Mouse (Mus musculus): ENCODE results near the gene Kctd17. TPM values are rescaled to one million over a fixed set of nuclear protein-coding genes. Genes with fewer than 3 reads are reported as not detected.
A peak's percentile ranks its signal among the peaks of the same experiment; 100 is the strongest.

Gene Kctd17
- polyA plus RNA-seq, 1 experiment from 2014 or later = 53.9 TPM

DNA sequence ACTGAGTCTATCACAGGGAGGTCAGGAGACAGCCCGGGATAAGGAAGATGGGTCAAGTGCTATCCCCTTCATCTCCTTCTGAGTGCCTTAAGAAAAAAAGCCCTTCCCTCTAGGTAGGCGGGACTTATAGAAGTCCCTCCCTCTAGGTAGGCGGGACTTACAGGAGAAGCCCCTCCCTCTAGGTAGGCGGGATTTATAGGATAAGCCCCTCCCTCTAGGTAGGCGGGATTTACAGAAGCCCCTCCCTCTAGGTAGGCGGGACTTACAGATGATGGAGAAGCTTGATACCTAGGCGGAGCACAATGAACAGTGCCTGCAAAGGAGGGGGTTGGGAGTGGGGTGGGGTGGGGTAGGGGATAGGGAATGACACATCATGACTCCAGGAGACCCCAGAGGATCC is 51.7 kb downstream of the Kctd17 start:
- Histone ChIP-seq H3K4me1 (ENCODE audit: insufficient read depth) (no peaks in the 10 kb centered on the region), H3K4me3 (ENCODE audit: low read depth, low read length) (no peak overlapping the region), H3K27ac (ENCODE audit: low read depth) (no peak overlapping the region), H3K27me3 (ENCODE audit: insufficient read depth, low read length) (no peaks in the 10 kb centered on the region), H3K9ac (no peak overlapping the region), H3K9me3 (ENCODE audit: low read depth, low read length) (no peaks in the 10 kb centered on the region), H3K4me2 (no peak overlapping the region), H3K36me3 (ENCODE audit: insufficient read depth) (no peaks in the 10 kb centered on the region)
- WGBS = 73% methylated on average over 7 of the region's 7 CpGs
- DNase-seq (no peak), ATAC-seq (ENCODE audit: insufficient read depth) (no peak)
- TF ChIP-seq CTCF (IDR thresholded peaks at IDR 0.05; ENCODE audit: low read depth) = no peak

DNA sequence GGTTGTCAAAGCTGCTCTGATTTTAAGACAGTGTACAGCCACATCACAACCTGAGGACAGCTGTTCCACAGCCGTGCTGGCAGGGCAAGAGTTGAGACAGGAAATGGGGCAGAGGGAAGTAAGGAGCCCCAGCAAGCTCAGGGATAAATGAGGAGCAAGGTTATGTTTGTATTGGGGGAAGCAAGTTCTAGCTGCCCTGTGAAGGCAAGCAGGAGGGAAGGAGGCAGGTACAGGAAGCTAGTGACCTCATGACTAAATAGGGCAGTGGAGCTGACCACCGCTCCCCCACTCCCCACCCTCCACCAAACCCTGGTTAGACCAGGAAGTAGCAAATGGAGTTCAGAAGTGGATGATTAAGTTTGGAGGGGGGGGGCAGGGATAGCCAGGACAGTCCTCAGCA is 52.6 kb downstream of the Kctd17 start:
- H3K4me3 ChIP-seq (ENCODE audit: low read depth, low read length) = no peak overlapping the region

DNA sequence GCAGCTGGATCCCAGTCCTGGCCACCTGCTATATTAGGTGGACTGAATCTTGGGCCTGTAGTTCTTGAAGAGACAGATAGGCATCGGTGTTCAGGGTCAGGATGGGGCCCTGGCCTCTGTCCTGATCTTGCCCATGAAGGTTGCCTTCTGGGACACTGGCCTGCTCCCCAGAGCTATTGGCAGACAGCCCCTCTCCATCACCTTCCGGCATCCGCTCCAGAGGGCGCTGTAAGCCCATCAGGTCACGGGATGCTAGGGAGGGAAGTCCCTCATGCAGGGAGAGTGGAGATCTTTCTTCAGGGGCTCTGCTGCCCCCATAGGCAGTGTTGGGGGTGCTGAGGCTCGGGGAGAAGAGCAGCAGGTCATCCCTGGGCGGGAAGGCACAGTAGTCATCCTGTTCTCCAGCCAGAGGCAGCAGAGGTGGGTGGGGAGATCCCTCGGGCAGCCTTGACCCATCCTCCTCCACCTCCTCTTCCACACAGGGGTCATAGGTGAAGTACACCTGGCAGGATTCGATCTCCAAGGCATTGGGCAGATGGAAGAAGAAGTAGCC is 53.2 kb downstream of the Kctd17 start:
- Histone ChIP-seq H3K4me1 (ENCODE audit: insufficient read depth) (no peaks in the 10 kb centered on the region), H3K4me3 (ENCODE audit: low read depth, low read length) (no peak overlapping the region), H3K4me2 (no peak overlapping the region), H3K27me3 (ENCODE audit: insufficient read depth, low read length) (no peaks in the 10 kb centered on the region), H3K27ac (ENCODE audit: low read depth) (no peak overlapping the region), H3K9ac (no peak overlapping the region), H3K9me3 (ENCODE audit: low read depth, low read length) (no peaks in the 10 kb centered on the region), H3K36me3 (ENCODE audit: insufficient read depth) (no peaks in the 10 kb centered on the region)
- no peak for DNase-seq
- ATAC-seq (ENCODE audit: insufficient read depth) = no peak
- WGBS = 45% methylated on average over 9 of the region's 9 CpGs
- TF ChIP-seq CTCF (IDR thresholded peaks at IDR 0.05; ENCODE audit: low read depth) = 0 out of 2 replicates have a peak, but pooled peaks have one; percentile 13

More for the DNA sequence above, 52.6 kb downstream of the Kctd17 start:
- WGBS = 26% methylated on average over 2 of the region's 2 CpGs
- Histone ChIP-seq H3K27me3 (ENCODE audit: insufficient read depth, low read length) (no peaks in the 10 kb centered on the region), H3K9me3 (ENCODE audit: low read depth, low read length) (no peaks in the 10 kb centered on the region), H3K27ac (ENCODE audit: low read depth) (no peak overlapping the region), H3K4me1 (ENCODE audit: insufficient read depth) (no peaks in the 10 kb centered on the region), H3K4me2 (no peak overlapping the region), H3K36me3 (ENCODE audit: insufficient read depth) (no peaks in the 10 kb centered on the region), H3K9ac (no peak overlapping the region)
- ATAC-seq (ENCODE audit: insufficient read depth) = no peak
- DNase-seq = no peak
- TF ChIP-seq CTCF (IDR thresholded peaks at IDR 0.05; ENCODE audit: low read depth) = no peak

DNA sequence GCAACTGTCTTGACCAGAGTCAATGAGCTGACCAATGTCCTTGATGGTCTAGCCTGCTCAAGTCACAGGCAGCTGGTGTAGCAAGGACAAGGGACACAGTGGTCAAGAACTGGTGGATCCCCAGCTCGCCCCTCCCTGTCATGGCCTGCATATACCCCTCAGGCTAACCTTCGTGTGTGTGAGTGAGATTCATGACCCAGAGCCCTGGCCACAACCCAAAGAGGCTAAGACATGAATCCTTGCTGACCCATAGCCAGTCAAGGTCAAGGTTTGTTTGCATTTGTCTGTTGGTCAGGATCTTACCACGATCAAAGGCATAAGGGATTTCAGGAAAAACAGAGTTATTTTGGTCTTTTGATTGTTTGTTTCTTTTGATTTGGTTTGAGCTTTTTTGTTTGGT is 54.2 kb downstream of the Kctd17 start:
- TF ChIP-seq CTCF (IDR thresholded peaks at IDR 0.05; ENCODE audit: low read depth) = no peak
- ATAC-seq (ENCODE audit: insufficient read depth) = no peak

DNA sequence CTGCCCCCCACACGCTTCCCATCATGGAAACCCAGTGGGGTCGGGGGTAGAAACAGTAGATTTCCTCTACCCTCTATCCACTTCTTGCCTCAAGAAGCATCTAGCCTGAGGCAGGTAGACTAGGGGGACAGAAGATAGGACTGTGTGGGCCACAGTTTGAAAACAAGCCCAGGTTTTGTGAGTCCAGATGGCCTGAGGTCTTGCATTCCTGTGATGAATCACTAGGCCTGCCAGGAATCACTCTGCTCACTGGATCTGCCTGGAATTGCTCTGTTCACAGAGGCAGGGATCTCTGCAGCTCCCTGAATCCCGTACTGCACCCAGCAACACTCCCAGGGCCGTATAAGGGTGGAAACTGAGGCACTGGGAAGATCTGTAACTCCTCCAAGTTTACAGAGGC is 54.9 kb downstream of the Kctd17 start:
- no peaks in the 10 kb centered on the region for H3K9me3 ChIP-seq (ENCODE audit: low read depth, low read length)
- H3K4me2 ChIP-seq = no peak overlapping the region
- no peak for ATAC-seq (ENCODE audit: insufficient read depth)
- no peaks in the 10 kb centered on the region for H3K27me3 ChIP-seq (ENCODE audit: insufficient read depth, low read length)
- no peak overlapping the region for H3K27ac ChIP-seq (ENCODE audit: low read depth)
- H3K9ac ChIP-seq = no peak overlapping the region
- H3K4me1 ChIP-seq (ENCODE audit: insufficient read depth) = no peaks in the 10 kb centered on the region
- no peak for DNase-seq
- no peak for TF ChIP-seq CTCF (IDR thresholded peaks at IDR 0.05; ENCODE audit: low read depth)
- 65% methylated on average over 4 of the region's 4 CpGs for WGBS
- H3K36me3 ChIP-seq (ENCODE audit: insufficient read depth) = no peaks in the 10 kb centered on the region
- no peak overlapping the region for H3K4me3 ChIP-seq (ENCODE audit: low read depth, low read length)

More for the DNA sequence above, 54.2 kb downstream of the Kctd17 start:
- WGBS = 63% methylated on average over 3 of the region's 3 CpGs
- no peak for DNase-seq
- no peaks in the 10 kb centered on the region for H3K4me1 ChIP-seq (ENCODE audit: insufficient read depth)
- no peak overlapping the region for H3K4me2 ChIP-seq
- no peak overlapping the region for H3K27ac ChIP-seq (ENCODE audit: low read depth)
- H3K9me3 ChIP-seq (ENCODE audit: low read depth, low read length) = no peaks in the 10 kb centered on the region
- H3K9ac ChIP-seq = no peak overlapping the region
- no peaks in the 10 kb centered on the region for H3K27me3 ChIP-seq (ENCODE audit: insufficient read depth, low read length)
- H3K36me3 ChIP-seq (ENCODE audit: insufficient read depth) = no peaks in the 10 kb centered on the region
- no peak overlapping the region for H3K4me3 ChIP-seq (ENCODE audit: low read depth, low read length)

DNA sequence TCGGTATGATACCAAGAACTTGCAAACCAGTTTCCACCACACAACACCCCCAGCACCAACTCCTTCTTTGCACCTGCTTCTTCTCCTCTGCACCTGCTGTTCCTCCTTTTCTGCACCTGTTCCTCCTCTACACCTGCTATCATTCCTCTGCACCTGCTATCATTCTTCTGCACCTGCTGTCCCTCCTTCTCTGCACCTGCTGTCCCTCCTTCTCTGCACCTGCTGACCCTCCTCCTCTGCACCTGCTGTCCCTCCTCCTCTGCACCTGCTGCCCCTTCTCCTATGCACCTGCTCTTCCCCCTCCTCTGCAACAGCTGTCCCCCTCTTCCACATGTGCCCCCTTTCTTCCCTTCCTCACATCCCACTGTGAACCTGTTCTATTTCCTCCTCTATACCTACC is 58.2 kb downstream of the Kctd17 start:
- no peak overlapping the region for H3K9ac ChIP-seq
- H3K4me3 ChIP-seq (ENCODE audit: low read depth, low read length) = no peak overlapping the region
- H3K4me2 ChIP-seq = no peak overlapping the region
- DNase-seq = no peak
- no peaks in the 10 kb centered on the region for H3K9me3 ChIP-seq (ENCODE audit: low read depth, low read length)
- no peaks in the 10 kb centered on the region for H3K27me3 ChIP-seq (ENCODE audit: insufficient read depth, low read length)
- 90% methylated on average over 1 of the region's 1 CpGs for WGBS
- TF ChIP-seq CTCF (IDR thresholded peaks at IDR 0.05; ENCODE audit: low read depth) = no peak
- no peaks in the 10 kb centered on the region for H3K4me1 ChIP-seq (ENCODE audit: insufficient read depth)
- H3K36me3 ChIP-seq (ENCODE audit: insufficient read depth) = no peaks in the 10 kb centered on the region
- ATAC-seq (ENCODE audit: insufficient read depth) = no peak
- H3K27ac ChIP-seq (ENCODE audit: low read depth) = no peak overlapping the region

DNA sequence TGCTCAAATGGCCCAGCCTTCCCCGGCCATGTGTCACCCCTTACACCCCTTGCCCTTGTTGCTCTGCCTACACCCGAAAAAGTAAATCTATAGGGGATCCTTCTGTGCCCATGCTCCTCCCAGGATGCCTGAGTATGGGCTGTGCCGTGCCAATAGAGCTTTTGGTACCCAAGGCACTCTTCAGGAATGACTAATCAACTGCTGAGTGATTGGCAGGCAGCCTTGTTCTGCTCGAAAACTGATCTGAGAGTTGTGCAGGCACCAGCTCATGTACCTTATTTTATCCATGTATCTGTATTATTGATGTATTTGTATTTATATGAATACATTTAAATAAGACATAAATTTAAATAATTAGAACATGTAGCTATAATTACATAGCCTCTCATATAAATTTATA is 58.7 kb downstream of the Kctd17 start:
- H3K4me3 ChIP-seq (ENCODE audit: low read depth, low read length) = no peak overlapping the region
- TF ChIP-seq CTCF (IDR thresholded peaks at IDR 0.05; ENCODE audit: low read depth) = no peak
- ATAC-seq (ENCODE audit: insufficient read depth) (no peak), DNase-seq (no peak)
- H3K27ac ChIP-seq (ENCODE audit: low read depth) = no peak overlapping the region
- H3K36me3 ChIP-seq (ENCODE audit: insufficient read depth) = no peaks in the 10 kb centered on the region
- H3K4me2 ChIP-seq = no peak overlapping the region
- no peaks in the 10 kb centered on the region for H3K4me1 ChIP-seq (ENCODE audit: insufficient read depth)
- H3K9me3 ChIP-seq (ENCODE audit: low read depth, low read length) = no peaks in the 10 kb centered on the region
- H3K27me3 ChIP-seq (ENCODE audit: insufficient read depth, low read length) = no peaks in the 10 kb centered on the region
- H3K9ac ChIP-seq = no peak overlapping the region
- WGBS = 55% methylated on average over 4 of the region's 4 CpGs

Other genes starting within 250 kb of the Kctd17 start
- gene Pvalb, start 222.2 kb upstream of the Kctd17 start, polyA plus RNA-seq (2014; fragmentation: Nextera tagmentation; extraction: Ambion mirVana) = 0.20 TPM in 1 of 2 replicates, not detected in the other
- gene Ncf4, start 183.8 kb upstream of the Kctd17 start, polyA plus RNA-seq (2014; fragmentation: Nextera tagmentation; extraction: Ambion mirVana) = 3.1 and 7.2 TPM in 2 replicates
- gene Csf2rb2, start 122.8 kb upstream of the Kctd17 start, polyA plus RNA-seq (2014; fragmentation: Nextera tagmentation; extraction: Ambion mirVana) = 0.20 and 0.45 TPM in 2 replicates
- 2.2 and 2.6 TPM in 2 replicates for gene Csf2rb, start 102.8 kb upstream of the Kctd17 start, polyA plus RNA-seq (2014; fragmentation: Nextera tagmentation; extraction: Ambion mirVana)
- not detected in 2 replicates for gene Tex33, start 32.7 kb upstream of the Kctd17 start, polyA plus RNA-seq (2014; fragmentation: Nextera tagmentation; extraction: Ambion mirVana)
- 51.9 and 53.5 TPM in 2 replicates for gene Tst, start 22.7 kb upstream of the Kctd17 start, polyA plus RNA-seq (2014; fragmentation: Nextera tagmentation; extraction: Ambion mirVana)
- gene Mpst, start 22.1 kb upstream of the Kctd17 start, polyA plus RNA-seq (2014; fragmentation: Nextera tagmentation; extraction: Ambion mirVana) = 3.3 and 3.5 TPM in 2 replicates
- gene Tmprss6, start 40.1 kb downstream of the Kctd17 start, polyA plus RNA-seq (2014; fragmentation: Nextera tagmentation; extraction: Ambion mirVana) = 0.18 and 0.37 TPM in 2 replicates
- gene Il2rb, start 66.7 kb downstream of the Kctd17 start, polyA plus RNA-seq (2014; fragmentation: Nextera tagmentation; extraction: Ambion mirVana) = 0.12 TPM in 1 of 2 replicates, not detected in the other
- gene C1qtnf6, start 102.9 kb downstream of the Kctd17 start, polyA plus RNA-seq (2014; fragmentation: Nextera tagmentation; extraction: Ambion mirVana) = 39.8 and 40.7 TPM in 2 replicates
- 0.08 TPM in 1 of 2 replicates, not detected in the other for gene Sstr3, start 116.1 kb downstream of the Kctd17 start, polyA plus RNA-seq (2014; fragmentation: Nextera tagmentation; extraction: Ambion mirVana)
- 12.2 and 16.2 TPM in 2 replicates for gene Rac2, start 144.2 kb downstream of the Kctd17 start, polyA plus RNA-seq (2014; fragmentation: Nextera tagmentation; extraction: Ambion mirVana)
- gene Cyth4, start 168.5 kb downstream of the Kctd17 start, polyA plus RNA-seq (2014; fragmentation: Nextera tagmentation; extraction: Ambion mirVana) = 4.2 and 4.9 TPM in 2 replicates